Mouse (Mus musculus): ENCODE data around the gene Adssl1. TPM values are rescaled to one million over a fixed set of nuclear protein-coding genes. Genes with fewer than 3 reads are reported as not detected.

Gene Adssl1
- polyA plus RNA-seq, 1 experiment from 2014 or later, result 22.8 TPM

DNA sequence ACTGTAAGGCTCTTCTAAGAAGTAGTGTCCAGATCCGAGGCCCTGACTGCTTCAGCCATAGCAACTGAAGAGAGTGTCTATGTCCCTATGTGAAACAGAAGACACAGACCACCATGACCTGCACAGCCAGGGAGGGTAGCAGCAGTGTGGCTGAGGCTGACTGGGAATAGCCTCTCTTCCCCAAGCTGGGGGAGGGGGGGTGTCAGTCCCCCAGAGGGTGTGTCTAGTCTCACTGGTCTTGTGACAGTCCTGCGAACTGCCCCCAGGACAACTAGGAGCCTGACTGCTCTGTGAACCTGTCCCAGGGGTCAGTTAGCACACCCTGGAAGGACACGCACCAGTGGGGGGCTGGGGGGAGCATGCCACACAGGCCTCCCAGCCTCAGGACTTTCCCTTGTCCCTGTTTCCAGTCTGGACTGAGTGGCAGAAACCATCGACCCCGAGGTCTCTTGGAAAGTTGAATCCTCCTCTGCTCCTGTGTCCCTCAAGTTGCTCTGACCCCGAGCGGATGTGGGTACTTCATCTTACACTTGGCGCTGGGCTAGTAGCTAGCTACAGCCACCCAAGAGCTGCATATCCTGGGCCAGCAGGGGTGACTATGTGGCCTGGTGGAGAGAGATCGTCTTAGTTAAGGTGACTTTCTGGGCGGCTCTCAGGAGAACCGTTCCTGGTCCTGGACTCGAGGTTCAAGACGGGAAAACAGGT, 712 bp upstream of the Adssl1 start:
- H3K9ac ChIP-seq (replicated peaks), result peak overlapping the region; percentile 77
- WGBS (ENCODE audit: insufficient replicate concordance), result 9% methylated on average over 13 of the region's 13 CpGs
- ATAC-seq (peak; percentile 25), DNase-seq (no peak)
- peak overlapping the region; percentile 63 for H3K4me3 ChIP-seq (ENCODE audit: low read depth, low read length)
- TF ChIP-seq EP300 (IDR thresholded peaks at IDR 0.05; ENCODE audit: low read depth), result no peak
- TF ChIP-seq CTCF (IDR thresholded peaks at IDR 0.05; ENCODE audit: low read depth), result 0 out of 2 replicates have a peak, but pooled peaks have one; percentile 2
- H3K27me3 ChIP-seq (ENCODE audit: insufficient read depth, low read length), result no peaks in the 10 kb centered on the region
- no peaks in the 10 kb centered on the region for H3K9me3 ChIP-seq (ENCODE audit: low read length)
- peak overlapping the region; percentile 89 for H3K4me2 ChIP-seq (ENCODE audit: low read depth, low read length)
- peaks cover 33% of the 10 kb centered on the region for H3K4me1 ChIP-seq (ENCODE audit: insufficient read depth)
- no peaks in the 10 kb centered on the region for H3K36me3 ChIP-seq (replicated peaks; ENCODE audit: insufficient read depth, low read length)
- H3K27ac ChIP-seq (ENCODE audit: low read depth), result peak overlapping the region; percentile 93

- peak overlapping the region; percentile 89 for H3K4me2 ChIP-seq (ENCODE audit: low read depth, low read length)
- H3K27me3 ChIP-seq (ENCODE audit: insufficient read depth, low read length), result no peaks in the 10 kb centered on the region
- peaks cover 33% of the 10 kb centered on the region for H3K4me1 ChIP-seq (ENCODE audit: insufficient read depth)
Measured at GRCm38 (mm10) chr12:112620354-112621061, 663 bp downstream of the Adssl1 start.

GRCm38 (mm10) chr12:112621900-112622299, 2.1 kb downstream of the Adssl1 start:
- Histone ChIP-seq H3K4me2 (ENCODE audit: low read depth, low read length) (0 out of 2 replicates have a peak overlapping the region, but pooled peaks have one; percentile 89), H3K36me3 (replicated peaks; ENCODE audit: insufficient read depth, low read length) (no peaks in the 10 kb centered on the region), H3K9me3 (ENCODE audit: low read length) (no peaks in the 10 kb centered on the region), H3K4me3 (ENCODE audit: low read depth, low read length) (no peak overlapping the region), H3K27me3 (ENCODE audit: insufficient read depth, low read length) (no peaks in the 10 kb centered on the region), H3K27ac (ENCODE audit: low read depth) (no peak overlapping the region), H3K9ac (replicated peaks) (no peak overlapping the region), H3K4me1 (ENCODE audit: insufficient read depth) (peaks cover 38% of the 10 kb centered on the region)
- no peak for DNase-seq
- ATAC-seq, result no peak
- TF ChIP-seq CTCF (IDR thresholded peaks at IDR 0.05; ENCODE audit: low read depth) (no peak), EP300 (IDR thresholded peaks at IDR 0.05; ENCODE audit: low read depth) (no peak)
- WGBS (ENCODE audit: insufficient replicate concordance), result 65% methylated on average over 3 of the region's 3 CpGs

More at GRCm38 (mm10) chr12:112620354-112621061, 663 bp downstream of the Adssl1 start:
- H3K9ac ChIP-seq (replicated peaks), result peak overlapping the region; percentile 77
- peak overlapping the region; percentile 93 for H3K27ac ChIP-seq (ENCODE audit: low read depth)
- H3K36me3 ChIP-seq (replicated peaks; ENCODE audit: insufficient read depth, low read length), result no peaks in the 10 kb centered on the region
- peak overlapping the region; percentile 63 for H3K4me3 ChIP-seq (ENCODE audit: low read depth, low read length)
- H3K9me3 ChIP-seq (ENCODE audit: low read length), result no peaks in the 10 kb centered on the region
- TF ChIP-seq EP300 (IDR thresholded peaks at IDR 0.05; ENCODE audit: low read depth), result no peak
- no peak for DNase-seq
- 0 out of 2 replicates have a peak, but pooled peaks have one; percentile 1 for ATAC-seq
- 17% methylated on average over 13 of the region's 16 CpGs for WGBS (ENCODE audit: insufficient replicate concordance)

DNA sequence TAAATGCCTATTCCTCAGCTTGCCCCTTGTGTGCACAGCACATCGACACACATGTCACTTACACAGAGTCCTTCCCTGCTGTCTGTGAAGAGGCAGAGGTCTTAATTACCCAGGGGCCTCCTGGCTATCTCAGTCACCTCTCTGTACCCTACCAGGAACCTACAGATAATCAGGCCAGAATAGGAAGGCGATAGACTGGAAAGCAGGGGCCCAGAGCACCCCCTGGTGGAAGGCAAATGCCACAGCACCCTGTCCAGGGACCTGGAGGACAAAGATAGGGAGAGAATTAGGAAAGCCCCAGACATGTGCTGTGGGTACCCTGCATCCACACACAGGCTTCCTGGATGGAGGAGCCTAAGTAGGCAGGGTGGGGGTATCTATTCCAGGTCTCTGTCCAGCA, 3.9 kb downstream of the Adssl1 start:
- Histone ChIP-seq H3K27me3 (ENCODE audit: insufficient read depth, low read length) (no peaks in the 10 kb centered on the region), H3K4me2 (ENCODE audit: low read depth, low read length) (no peak overlapping the region), H3K4me1 (ENCODE audit: insufficient read depth) (peaks cover 37% of the 10 kb centered on the region), H3K4me3 (ENCODE audit: low read depth, low read length) (no peak overlapping the region), H3K36me3 (replicated peaks; ENCODE audit: insufficient read depth, low read length) (no peaks in the 10 kb centered on the region), H3K9ac (replicated peaks) (no peak overlapping the region), H3K27ac (ENCODE audit: low read depth) (no peak overlapping the region), H3K9me3 (ENCODE audit: low read length) (no peaks in the 10 kb centered on the region)
- TF ChIP-seq CTCF (IDR thresholded peaks at IDR 0.05; ENCODE audit: low read depth) (peak; percentile 95), EP300 (IDR thresholded peaks at IDR 0.05; ENCODE audit: low read depth) (no peak)
- WGBS (ENCODE audit: insufficient replicate concordance), result 24% methylated on average over 2 of the region's 2 CpGs
- ATAC-seq (no peak), DNase-seq (peak; percentile 84)

GRCm38 (mm10) chr12:112625700-112626099, 5.9 kb downstream of the Adssl1 start:
- no peak for ATAC-seq
- H3K4me3 ChIP-seq (ENCODE audit: low read depth, low read length), result no peak overlapping the region
- no peak overlapping the region for H3K9ac ChIP-seq (replicated peaks)
- H3K27me3 ChIP-seq (ENCODE audit: insufficient read depth, low read length), result no peaks in the 10 kb centered on the region
- no peak overlapping the region for H3K27ac ChIP-seq (ENCODE audit: low read depth)
- H3K4me1 ChIP-seq (ENCODE audit: insufficient read depth), result peaks cover 29% of the 10 kb centered on the region
- WGBS (ENCODE audit: insufficient replicate concordance), result 70% methylated on average over 4 of the region's 4 CpGs
- DNase-seq, result no peak
- TF ChIP-seq CTCF (IDR thresholded peaks at IDR 0.05; ENCODE audit: low read depth) (no peak), EP300 (IDR thresholded peaks at IDR 0.05; ENCODE audit: low read depth) (no peak)
- no peaks in the 10 kb centered on the region for H3K9me3 ChIP-seq (ENCODE audit: low read length)
- no peak overlapping the region for H3K4me2 ChIP-seq (ENCODE audit: low read depth, low read length)
- H3K36me3 ChIP-seq (replicated peaks; ENCODE audit: insufficient read depth, low read length), result no peaks in the 10 kb centered on the region

- no peak for TF ChIP-seq EP300 (IDR thresholded peaks at IDR 0.05; ENCODE audit: low read depth)
- no peak for TF ChIP-seq CTCF (IDR thresholded peaks at IDR 0.05; ENCODE audit: low read depth)
- ATAC-seq (no peak), DNase-seq (no peak)
- no peak overlapping the region for H3K4me3 ChIP-seq (ENCODE audit: low read depth, low read length)
- H3K27ac ChIP-seq (ENCODE audit: low read depth), result 0 out of 2 replicates have a peak overlapping the region, but pooled peaks have one; percentile 29
- H3K4me1 ChIP-seq (ENCODE audit: insufficient read depth), result peaks cover 35% of the 10 kb centered on the region
- H3K36me3 ChIP-seq (replicated peaks; ENCODE audit: insufficient read depth, low read length), result no peaks in the 10 kb centered on the region
- no peaks in the 10 kb centered on the region for H3K27me3 ChIP-seq (ENCODE audit: insufficient read depth, low read length)
- no peak overlapping the region for H3K9ac ChIP-seq (replicated peaks)
- WGBS (ENCODE audit: insufficient replicate concordance), result 62% methylated on average over 6 of the region's 6 CpGs
- no peak overlapping the region for H3K4me2 ChIP-seq (ENCODE audit: low read depth, low read length)
- no peaks in the 10 kb centered on the region for H3K9me3 ChIP-seq (ENCODE audit: low read length)
Measured at GRCm38 (mm10) chr12:112626455-112626854, 6.6 kb downstream of the Adssl1 start.
